Mouse (Mus musculus) limb, embryonic 10.5 days (tissue): ENCODE data around the gene Iqcd. TPM values are rescaled to one million over a fixed set of nuclear protein-coding genes. Genes with fewer than 3 reads are reported as not detected.

Experiments
- DNase-seq: peaks from one replicate; pipeline ENCODE4 v3.0.0-alpha.2; 2017; ENCODE audit warnings: low spot score
- H3K27ac ChIP-seq: fragments of 300-500 bp; sonication (generic); 2 replicates; pipeline ENCODE4 v1.5.1; 2016; ENCODE audit warnings: mild to moderate bottlenecking
- H3K27me3 ChIP-seq: fragments of 300-500 bp; sonication (generic); 2 replicates; pipeline ENCODE4 v1.6.1; 2016; ENCODE audit warnings: low read depth, mild to moderate bottlenecking; ENCODE audit not compliant: poor library complexity, severe bottlenecking
- H3K36me3 ChIP-seq: fragments of 300-500 bp; sonication (generic); 2 replicates; pipeline ENCODE4 v1.6.1; 2016; ENCODE audit warnings: mild to moderate bottlenecking, moderate library complexity
- H3K4me1 ChIP-seq: fragments of 300-500 bp; sonication (generic); 2 replicates; pipeline ENCODE4 v1.6.1; 2016
- H3K4me3 ChIP-seq: fragments of 300-500 bp; sonication (generic); 2 replicates; pipeline ENCODE4 v1.5.1; 2016; ENCODE audit warnings: mild to moderate bottlenecking, moderate library complexity
- H3K9me3 ChIP-seq: fragments of 300-500 bp; sonication (generic); replicated peaks from 2 replicates; pipeline ENCODE4 v1.6.1; 2016; ENCODE audit warnings: mild to moderate bottlenecking
- WGBS: fragments of 180-500 bp; shearing (Covaris S2); methylation state at CpG from one replicate; pipeline ENCODE4 v1.1.7; 2016; 5-methylcytosine and 5-hydroxymethylcytosine counted together
- polyA plus RNA-seq: library from polyadenylated mRNA; unstranded; fragments of >200 nt; fragmentation: Nextera tagmentation; extraction: Ambion mirVana; gene quantifications from 2 replicates; pipeline ENCODE4 v1.2.1, GENCODE M21; 2016

The Iqcd gene
- 0.30 and 0.41 TPM in 2 replicates for polyA plus RNA-seq

DNA sequence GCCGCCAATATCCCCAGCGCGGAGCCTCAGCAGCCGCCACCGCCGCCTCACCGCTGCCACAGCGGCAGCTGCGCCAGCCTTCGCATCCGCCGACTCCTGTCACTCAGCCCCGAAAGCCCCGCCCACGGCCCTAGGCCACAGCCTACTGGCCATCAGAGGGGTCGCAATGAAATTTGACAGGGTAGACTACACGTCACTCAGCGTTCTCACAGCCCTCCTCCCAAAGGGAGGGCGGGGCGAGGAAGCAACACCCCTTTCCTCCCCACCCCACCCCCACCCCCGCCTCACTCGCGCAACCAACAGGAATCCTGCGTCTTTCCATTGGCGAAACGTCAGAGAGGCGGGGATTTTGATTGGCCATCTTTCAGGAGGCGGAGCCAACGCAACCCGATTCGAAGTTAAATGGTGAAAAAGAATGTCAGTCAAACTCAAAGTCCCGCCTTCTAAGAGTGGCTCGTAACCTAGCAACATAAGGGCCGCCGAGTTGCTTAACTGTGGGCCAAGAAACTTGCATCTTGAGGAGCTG, at the start of gene Iqcd, which contains the start of gene Tpcn1:
Iqcd (plus strand) TSS at position 448 of the 526 bp plus-strand sequence.
Tpcn1 (minus strand) TSS at position 105 of the 526 bp plus-strand sequence.
- 0 out of 2 replicates have a peak, but pooled peaks cover 8% of the 10 kb centered on the region for H3K27me3 ChIP-seq
- peak within 1 kb of the TSS; percentile 84 for H3K4me3 ChIP-seq
- H3K9me3 ChIP-seq = no peaks in the 10 kb centered on the region
- WGBS = 0% methylated on average over 35 of the region's 35 CpGs
- H3K4me1 ChIP-seq = peaks cover 39% of the 10 kb centered on the region
- DNase-seq = peak; percentile 98
- H3K36me3 ChIP-seq = peaks cover 13% of the 10 kb centered on the region
- peak within 1 kb of the TSS; percentile 87 for H3K27ac ChIP-seq

DNA sequence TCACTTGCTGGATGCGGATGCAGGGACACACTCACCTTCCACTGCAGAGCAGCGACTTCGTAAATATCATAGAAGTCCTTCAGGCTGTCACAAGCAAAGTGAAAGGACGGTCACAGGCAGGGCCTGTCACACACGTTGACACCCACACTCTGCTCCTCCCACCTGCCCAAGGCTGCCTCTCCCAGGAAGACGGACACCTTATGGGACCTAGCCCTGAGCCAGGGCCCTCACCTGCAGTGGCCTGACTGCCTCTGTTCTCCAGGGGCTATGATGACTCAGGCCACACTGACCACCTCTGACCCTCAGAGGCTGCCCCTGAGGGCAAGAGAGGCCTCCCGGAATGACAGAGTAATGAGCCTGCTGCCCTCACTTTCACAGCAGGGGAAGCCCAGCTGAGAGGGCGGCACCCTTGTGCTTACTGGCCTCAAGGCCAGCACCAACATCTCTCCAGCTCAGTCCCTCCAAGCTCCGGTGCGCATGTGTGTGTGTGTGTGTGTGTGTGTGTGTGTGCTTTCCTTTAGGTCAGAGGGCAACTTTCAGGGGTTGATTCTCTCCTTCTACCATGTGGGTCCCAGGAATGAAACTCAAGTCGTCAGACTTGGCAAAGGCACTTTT, 40.5 kb upstream of the Iqcd start:
- Histone ChIP-seq H3K36me3 (peaks cover 36% of the 10 kb centered on the region), H3K4me1 (peaks cover 30% of the 10 kb centered on the region), H3K27ac (no peak overlapping the region), H3K9me3 (no peaks in the 10 kb centered on the region), H3K27me3 (no peaks in the 10 kb centered on the region), H3K4me3 (no peak overlapping the region)
- no peak for DNase-seq
- 60% methylated on average over 11 of the region's 11 CpGs for WGBS

GRCm38 (mm10) chr5:120550137-120550536, 38.7 kb upstream of the Iqcd start:
- WGBS = 83% methylated on average over 5 of the region's 5 CpGs
- DNase-seq = no peak
- no peak overlapping the region; the same call in 1 of the 2 replicates for H3K27ac ChIP-seq
- H3K4me3 ChIP-seq = no peak overlapping the region
- H3K9me3 ChIP-seq = no peaks in the 10 kb centered on the region
- H3K4me1 ChIP-seq = peaks cover 30% of the 10 kb centered on the region
- H3K27me3 ChIP-seq = no peaks in the 10 kb centered on the region
- H3K36me3 ChIP-seq = peaks cover 51% of the 10 kb centered on the region

- Histone ChIP-seq H3K27me3 (no peaks in the 10 kb centered on the region), H3K27ac (no peak overlapping the region), H3K4me3 (no peak overlapping the region), H3K9me3 (no peaks in the 10 kb centered on the region), H3K4me1 (peaks cover 30% of the 10 kb centered on the region), H3K36me3 (peaks cover 56% of the 10 kb centered on the region)
- DNase-seq = no peak
- WGBS = over 99% methylated on average over 4 of the region's 5 CpGs
Observed at GRCm38 (mm10) chr5:120550673-120551072, 38.1 kb upstream of the Iqcd start.

DNA sequence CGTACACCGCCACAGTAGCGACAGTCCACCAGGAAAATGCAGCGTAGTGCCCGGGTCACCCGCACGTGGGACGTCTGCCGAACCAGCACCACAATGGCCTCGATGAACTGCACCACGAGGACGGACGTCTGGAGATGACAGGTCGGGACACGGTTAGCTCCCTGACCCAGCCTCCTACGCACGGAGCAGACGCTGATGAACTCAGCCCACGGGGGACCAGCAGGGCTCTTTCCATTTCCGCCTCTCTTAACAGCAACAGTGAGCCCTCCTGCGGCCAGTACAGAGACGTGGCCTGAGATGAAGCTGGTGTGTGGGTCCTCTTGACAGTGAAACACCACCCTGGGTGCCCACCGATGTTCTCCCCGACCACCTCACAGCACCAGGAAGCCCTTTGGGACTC, 32.9 kb upstream of the Iqcd start:
- no peak for DNase-seq
- Histone ChIP-seq H3K4me1 (peaks cover 39% of the 10 kb centered on the region), H3K36me3 (peaks cover 47% of the 10 kb centered on the region), H3K27me3 (no peaks in the 10 kb centered on the region), H3K4me3 (no peak overlapping the region), H3K27ac (no peak overlapping the region; the same call in 1 of the 2 replicates), H3K9me3 (no peaks in the 10 kb centered on the region)
- WGBS = 92% methylated on average over 24 of the region's 24 CpGs

GRCm38 (mm10) chr5:120558041-120558440, 30.8 kb upstream of the Iqcd start:
- peak overlapping the region; percentile 42; the same call in 1 of the 2 replicates for H3K27ac ChIP-seq
- WGBS = 78% methylated on average over 8 of the region's 8 CpGs
- peaks cover 37% of the 10 kb centered on the region for H3K4me1 ChIP-seq

DNA sequence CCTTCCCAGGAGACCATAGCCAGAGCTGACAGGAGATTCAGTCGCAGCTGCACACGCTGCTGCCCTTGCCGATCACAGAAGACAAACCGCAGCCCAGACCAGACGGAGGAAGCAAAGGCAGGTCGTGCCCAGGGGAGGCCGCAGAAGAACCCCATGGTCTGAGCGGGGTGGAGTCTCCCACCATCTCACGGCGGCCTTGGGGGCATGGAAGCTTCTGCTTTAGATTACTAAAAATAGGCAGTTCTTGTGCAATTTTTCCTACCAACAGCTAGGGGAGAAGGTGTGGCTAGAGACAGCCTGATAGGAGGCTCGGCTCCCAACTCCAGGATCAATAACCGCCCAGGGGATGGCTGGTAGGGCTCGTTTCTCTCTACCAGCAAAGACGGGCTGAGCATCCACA, 30.1 kb upstream of the Iqcd start:
- Histone ChIP-seq H3K4me1 (peaks cover 44% of the 10 kb centered on the region), H3K27me3 (no peaks in the 10 kb centered on the region), H3K36me3 (peaks cover 34% of the 10 kb centered on the region), H3K9me3 (no peaks in the 10 kb centered on the region), H3K4me3 (no peak overlapping the region), H3K27ac (peak overlapping the region; percentile 15)
- 77% methylated on average over 14 of the region's 14 CpGs for WGBS
- DNase-seq = no peak

More at GRCm38 (mm10) chr5:120558041-120558440, 30.8 kb upstream of the Iqcd start:
- Histone ChIP-seq H3K9me3 (no peaks in the 10 kb centered on the region), H3K27me3 (no peaks in the 10 kb centered on the region), H3K36me3 (peaks cover 41% of the 10 kb centered on the region), H3K4me3 (no peak overlapping the region)
- DNase-seq = no peak

- H3K36me3 ChIP-seq = peaks cover 22% of the 10 kb centered on the region
- no peak for DNase-seq
- H3K4me1 ChIP-seq = peaks cover 57% of the 10 kb centered on the region
- H3K4me3 ChIP-seq = no peak overlapping the region; the same call in 1 of the 2 replicates
- H3K9me3 ChIP-seq = no peaks in the 10 kb centered on the region
- WGBS = 71% methylated on average over 9 of the region's 9 CpGs
- H3K27ac ChIP-seq = peak overlapping the region; percentile 70
- H3K27me3 ChIP-seq = no peaks in the 10 kb centered on the region
Observed at GRCm38 (mm10) chr5:120560129-120560615, 28.6 kb upstream of the Iqcd start.

DNA sequence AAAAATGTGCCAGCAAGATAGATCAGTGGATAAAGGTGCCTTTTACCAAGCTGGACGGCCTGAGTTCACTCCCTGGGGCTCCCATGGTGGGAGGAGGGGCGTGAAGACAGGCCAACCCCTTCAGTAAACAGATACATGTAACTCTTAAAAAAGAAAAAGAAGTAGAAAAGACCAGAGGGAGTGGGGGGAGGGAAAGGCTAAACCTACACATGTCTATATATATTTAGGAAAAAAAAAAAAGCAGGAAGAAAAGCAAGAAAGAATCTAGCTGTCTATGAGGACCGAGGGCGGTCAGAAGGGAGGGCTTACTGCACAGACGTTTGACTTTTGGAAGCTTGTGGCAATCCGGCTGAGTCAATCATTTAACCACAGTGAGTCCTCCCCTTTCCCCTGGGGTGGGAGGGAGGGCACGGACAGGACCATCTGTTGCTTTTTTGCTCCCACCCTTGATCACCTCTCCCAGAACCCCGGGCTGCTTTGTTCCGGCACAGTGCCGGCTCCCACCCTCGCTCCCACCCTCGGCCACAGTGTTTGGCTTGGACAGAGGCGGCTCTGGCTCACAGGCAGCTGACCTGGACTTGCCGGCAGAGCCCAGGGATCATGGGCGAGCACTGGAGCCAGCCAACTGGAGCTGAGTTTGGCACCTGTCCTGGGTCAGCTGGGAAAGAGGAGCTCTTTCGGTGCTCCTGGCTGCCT, 28.1 kb upstream of the Iqcd start:
- H3K36me3 ChIP-seq = peaks cover 16% of the 10 kb centered on the region
- H3K27me3 ChIP-seq = no peaks in the 10 kb centered on the region
- 28% methylated on average over 16 of the region's 16 CpGs for WGBS
- peak; percentile 68 for DNase-seq
- H3K4me3 ChIP-seq = peak overlapping the region; percentile 18; the same call in 1 of the 2 replicates
- H3K27ac ChIP-seq = peak overlapping the region; percentile 75
- H3K4me1 ChIP-seq = peaks cover 63% of the 10 kb centered on the region
- no peaks in the 10 kb centered on the region for H3K9me3 ChIP-seq

DNA sequence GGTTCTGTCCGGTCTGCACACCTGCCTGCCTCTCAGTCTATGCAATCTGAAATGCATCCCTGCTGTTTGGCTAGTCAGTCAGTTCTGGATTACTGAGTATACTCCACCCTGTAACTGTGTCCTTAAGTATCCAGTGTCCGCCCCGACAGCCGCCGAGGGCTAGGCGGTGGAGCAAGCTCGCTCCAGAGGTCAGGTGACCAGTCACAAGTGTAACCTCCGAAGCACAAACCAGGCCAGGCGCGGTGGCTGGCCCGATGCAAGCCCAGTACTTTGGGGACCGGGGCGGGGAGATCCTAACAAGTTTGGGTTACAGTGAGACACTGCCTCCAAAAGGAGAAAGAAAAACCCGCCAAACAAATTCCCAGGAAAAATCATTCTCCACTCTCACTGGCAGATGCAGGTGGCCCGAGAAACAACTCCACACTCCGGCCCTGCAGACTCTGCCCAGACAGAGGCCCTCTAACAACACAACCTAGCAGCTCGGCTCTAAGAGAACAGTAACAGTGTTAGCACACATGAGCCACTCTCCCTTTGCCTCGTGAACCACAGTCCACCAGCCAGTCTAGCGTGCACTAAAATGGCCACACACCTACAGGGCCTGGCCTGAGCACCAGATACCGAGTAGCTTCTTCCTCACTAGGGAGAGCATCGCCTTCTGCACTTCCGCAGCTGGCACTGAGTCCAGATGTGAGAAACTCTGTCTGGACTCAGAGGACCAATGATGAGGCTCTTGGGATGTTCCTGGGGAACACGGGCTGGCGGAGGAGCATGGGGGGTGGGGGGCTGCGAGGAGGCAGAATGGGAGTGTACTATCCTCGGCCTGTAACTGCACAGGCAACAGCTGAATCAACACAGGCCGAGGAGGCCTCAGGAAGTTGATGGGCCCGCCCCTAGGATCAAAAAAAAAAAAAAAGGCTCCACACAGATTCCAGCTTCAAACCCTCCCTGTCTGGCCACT, 25.6 kb upstream of the Iqcd start:
- Histone ChIP-seq H3K36me3 (no peaks in the 10 kb centered on the region), H3K27me3 (no peaks in the 10 kb centered on the region), H3K9me3 (no peaks in the 10 kb centered on the region), H3K4me3 (no peak overlapping the region), H3K4me1 (peaks cover 82% of the 10 kb centered on the region), H3K27ac (peak overlapping the region; percentile 81)
- peak; percentile 42 for DNase-seq
- 60% methylated on average over 28 of the region's 28 CpGs for WGBS

DNA sequence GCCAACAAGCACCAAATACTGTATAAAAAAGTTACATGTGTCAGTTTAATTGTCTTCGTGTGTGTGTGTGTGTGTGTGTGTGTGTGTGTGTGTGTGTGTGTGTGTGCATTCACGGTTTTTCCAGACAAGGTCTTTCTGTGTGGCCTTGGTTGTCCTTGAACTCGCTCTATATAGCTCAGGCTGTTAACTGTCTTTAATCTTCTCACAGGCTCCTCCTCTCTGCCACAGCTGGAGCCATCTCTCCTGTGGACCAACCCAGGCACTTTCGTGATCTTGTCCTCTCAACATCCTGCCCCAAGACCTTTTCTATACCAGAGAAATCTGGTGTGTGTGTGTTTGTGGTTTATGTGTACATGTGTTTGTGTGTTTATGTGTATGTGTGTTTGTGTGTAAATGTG, 24.9 kb upstream of the Iqcd start:
- Histone ChIP-seq H3K36me3 (no peaks in the 10 kb centered on the region), H3K9me3 (no peaks in the 10 kb centered on the region), H3K27ac (peak overlapping the region; percentile 81; the same call in 1 of the 2 replicates), H3K27me3 (no peaks in the 10 kb centered on the region), H3K4me1 (peaks cover 82% of the 10 kb centered on the region), H3K4me3 (no peak overlapping the region)
- no peak for DNase-seq
- WGBS = 58% methylated on average over 4 of the region's 4 CpGs
